In the genomic region with DNA sequence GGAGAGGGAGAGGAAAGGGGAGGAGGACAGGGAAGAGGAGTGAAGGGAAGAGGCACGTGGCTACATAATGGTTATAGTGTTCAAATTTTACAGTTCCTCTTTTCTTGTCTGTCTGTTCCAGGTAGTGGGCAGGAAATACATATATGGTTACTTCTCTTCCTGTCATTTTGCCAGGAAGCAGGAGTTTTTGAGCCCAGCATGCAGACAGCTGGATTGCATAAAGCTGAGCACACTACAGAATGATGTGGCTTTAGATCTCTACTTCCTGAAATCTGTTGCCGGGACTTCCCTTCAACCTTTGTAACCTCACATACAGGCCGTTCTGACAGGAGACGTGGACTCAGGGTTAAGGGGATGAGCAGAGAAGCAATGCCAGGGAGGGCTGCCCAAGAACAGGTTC, we compare ENCODE assay signal across 14 mouse cellular contexts.
A peak's percentile ranks its signal among the peaks of the same experiment; 100 is the strongest.
DNase-seq lines count a peak whose midpoint lies in the region; ATAC-seq and TF ChIP-seq lines count a peak whose summit lies in the region.
"Had no signal": no experiment of that assay in that cellular context is flagged by ENCODE, and none has a peak within 500 bp of the region (broad histone marks: within the 10 kb centered on the region; RNA-seq: fewer than 3 reads in every experiment).

No protein-coding gene starts in this region.

- no peaks in the 10 kb centered on the region for H3K36me3 ChIP-seq in limb, embryonic 14.5 days (ENCODE audit: control insufficient read depth, insufficient read depth, low read length)
- H3K36me3 ChIP-seq in limb, embryonic 10.5 days, result no peaks in the 10 kb centered on the region
- H3K36me3 ChIP-seq in forebrain, embryonic 12.5 days (replicated peaks), result no peaks in the 10 kb centered on the region
- H3K36me3 ChIP-seq: heart, embryonic 10.5 days; hindbrain, embryonic 10.5 days; lung, embryonic 15.5 days had no signal

- no peak for TF ChIP-seq POLR2A in limb, embryonic 14.5 days (IDR thresholded peaks at IDR 0.05; ENCODE audit: borderline replicate concordance, extremely low read depth, insufficient read depth, insufficient read length)

- H3K4me2 ChIP-seq in limb, embryonic 14.5 days (replicated peaks; ENCODE audit: low read depth, low read length, severe bottlenecking), result no peak overlapping the region
- no peak overlapping the region for H3K4me2 ChIP-seq in forebrain, embryonic 12.5 days
- H3K4me2 ChIP-seq: lung, embryonic 15.5 days had no signal

- H3K9ac ChIP-seq in limb, embryonic 14.5 days (ENCODE audit: low read depth, low read length, severe bottlenecking), result no peak overlapping the region
- H3K9ac ChIP-seq in forebrain, embryonic 12.5 days, result no peak overlapping the region
- H3K9ac ChIP-seq: lung, embryonic 15.5 days had no signal

- no peak for ATAC-seq in limb, embryonic 14.5 days (ENCODE audit: low FRiP score, low read depth)
- peak; percentile 73 for ATAC-seq in CD4-positive, CD25-positive, alpha-beta regulatory T cell, adult 4 months
- no peak for ATAC-seq in forebrain, embryonic 12.5 days (ENCODE audit: low FRiP score)

- H3K4me1 ChIP-seq in limb, embryonic 14.5 days (ENCODE audit: control insufficient read depth, insufficient read depth, low read length), result no peaks in the 10 kb centered on the region
- H3K4me1 ChIP-seq in limb, embryonic 10.5 days, result peaks cover 8% of the 10 kb centered on the region; the same call in 1 of the 2 replicates
- peaks cover 9% of the 10 kb centered on the region; the same call in 1 of the 2 replicates for H3K4me1 ChIP-seq in forebrain, embryonic 12.5 days

- no peaks in the 10 kb centered on the region for H3K27me3 ChIP-seq in limb, embryonic 14.5 days (ENCODE audit: control insufficient read depth, insufficient read depth, low read length)
- no peaks in the 10 kb centered on the region for H3K27me3 ChIP-seq in limb, embryonic 10.5 days (ENCODE audit: low read depth, poor library complexity, severe bottlenecking)
- no peaks in the 10 kb centered on the region for H3K27me3 ChIP-seq in forebrain, embryonic 12.5 days
- H3K27me3 ChIP-seq: lung, embryonic 15.5 days had no signal

- no peak overlapping the region for H3K4me3 ChIP-seq in limb, embryonic 14.5 days (replicated peaks; ENCODE audit: low read length)
- H3K4me3 ChIP-seq in limb, embryonic 10.5 days, result no peak overlapping the region
- H3K4me3 ChIP-seq in layer of hippocampus, adult 2 months, result no peak overlapping the region
- H3K4me3 ChIP-seq in forebrain, embryonic 12.5 days (replicated peaks), result no peak overlapping the region
- H3K4me3 ChIP-seq: heart, embryonic 10.5 days; hindbrain, embryonic 10.5 days; lung, embryonic 15.5 days had no signal

- no peaks in the 10 kb centered on the region for H3K9me3 ChIP-seq in limb, embryonic 14.5 days (ENCODE audit: control insufficient read depth, low read length)
- no peaks in the 10 kb centered on the region for H3K9me3 ChIP-seq in limb, embryonic 10.5 days (replicated peaks)
- no peaks in the 10 kb centered on the region for H3K9me3 ChIP-seq in forebrain, embryonic 12.5 days
- H3K9me3 ChIP-seq: heart, embryonic 10.5 days; hindbrain, embryonic 10.5 days; lung, embryonic 15.5 days had no signal

- TF ChIP-seq CTCF in layer of hippocampus, adult 2 months (conservative IDR thresholded peaks at IDR 0.05), result no peak

- no peak overlapping the region for H3K27ac ChIP-seq in limb, embryonic 14.5 days (replicated peaks; ENCODE audit: low read depth, low read length)
- no peak overlapping the region for H3K27ac ChIP-seq in limb, embryonic 10.5 days
- no peak overlapping the region for H3K27ac ChIP-seq in layer of hippocampus, adult 2 months
- H3K27ac ChIP-seq in forebrain, embryonic 12.5 days, result no peak overlapping the region
- H3K27ac ChIP-seq: heart, embryonic 10.5 days; hindbrain, embryonic 10.5 days; lung, embryonic 15.5 days had no signal

- WGBS in limb, embryonic 14.5 days, result 19% methylated on average over 4 of the region's 4 CpGs
- 36% methylated on average over 4 of the region's 4 CpGs for WGBS in limb, embryonic 10.5 days
- 67% methylated on average over 4 of the region's 4 CpGs for WGBS in forebrain, embryonic 12.5 days

- DNase-seq in limb, embryonic 14.5 days (ENCODE audit: low spot score), result peak; percentile 12
- no peak for DNase-seq in limb, embryonic 10.5 days (ENCODE audit: low spot score)
- peak; percentile 69 for DNase-seq in 416B (ENCODE audit: low read depth)
- peak; percentile 26 for DNase-seq in lung, postnatal 36 days
- DNase-seq in layer of hippocampus, adult 2 months (ENCODE audit: low spot score in 2 of 2), result no peak
- DNase-seq in left cerebral cortex, adult 18-20 months (ENCODE audit: low spot score in 2 of 2), result no peak
- DNase-seq: cerebellum, adult 18-20 months; kidney, adult 18-20 months; right cerebral cortex, postnatal 14 days had no signal

Comparison
In these comparisons a context has a peak if more than half of its experiments do, and no peak if none do; other contexts are left out.
1. DNase-seq: peak in limb, embryonic 14.5 days (single experiment), 416B (single experiment) and lung, postnatal 36 days (single experiment); none in limb, embryonic 10.5 days (single experiment), layer of hippocampus, adult 2 months (0 of 2) and left cerebral cortex, adult 18-20 months (0 of 2).